Mouse (Mus musculus): ENCODE data around the gene Cfap157.
A peak's percentile ranks its signal among the peaks of the same experiment; 100 is the strongest.

Cfap157 gene

GRCm38 (mm10) chr2:32781710-32782109 is 2.5 kb downstream of the Cfap157 start:
- no peak for DNase-seq (ENCODE audit: low spot score)

- DNase-seq (ENCODE audit: low spot score): no peak
Measured at GRCm38 (mm10) chr2:32779714-32780113, 4.5 kb downstream of the Cfap157 start.

- DNase-seq (ENCODE audit: low spot score): peak; percentile 54
Measured at GRCm38 (mm10) chr2:32779131-32779530, 5.1 kb downstream of the Cfap157 start.

- DNase-seq (ENCODE audit: low spot score): no peak
Measured at GRCm38 (mm10) chr2:32778081-32778480, 6.1 kb downstream of the Cfap157 start.

GRCm38 (mm10) chr2:32776192-32776591 is 8.0 kb downstream of the Cfap157 start:
- DNase-seq (ENCODE audit: low spot score): peak; percentile 59

DNA sequence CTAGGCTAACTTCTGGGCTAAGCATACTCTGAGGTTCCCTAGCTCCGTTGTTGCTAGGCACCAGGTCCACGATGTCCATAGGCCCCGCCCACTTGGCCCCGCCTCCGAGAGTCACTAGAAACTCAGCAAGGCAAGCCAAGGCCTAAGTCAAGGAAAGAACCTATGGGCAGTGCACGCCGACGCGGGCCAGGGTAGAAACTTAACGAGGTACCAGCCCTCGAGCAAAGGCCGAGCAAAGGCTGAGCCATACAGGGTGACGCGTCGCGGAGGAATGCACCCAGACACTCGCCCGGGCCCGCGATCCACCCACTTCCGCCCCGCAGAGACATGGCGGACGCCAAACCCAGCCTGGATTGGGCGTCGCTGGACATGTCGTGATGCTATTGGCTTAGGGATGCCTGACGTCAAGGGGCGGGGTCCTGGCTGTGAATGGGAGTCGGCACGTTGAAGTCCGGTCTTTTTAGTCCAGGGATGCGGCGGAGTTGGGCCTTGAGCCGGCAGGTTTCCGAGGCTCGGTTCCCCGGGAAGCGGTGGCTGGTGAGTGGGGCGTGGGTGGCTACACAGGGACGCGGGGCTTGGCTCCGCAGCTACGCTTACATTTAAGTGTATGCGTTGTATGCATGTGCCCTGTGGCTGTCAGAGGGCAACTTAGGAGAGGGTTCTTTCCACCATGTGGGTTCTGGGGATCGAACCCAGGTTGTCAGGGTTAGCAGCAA is 8.7 kb downstream of the Cfap157 start, which contains the start of the genes Ttc16 and Ptrh1:
Ttc16 (minus strand) TSS at position 275 of the 716 bp plus-strand sequence.
Ptrh1 (plus strand) TSS at position 428 of the 716 bp plus-strand sequence.
- DNase-seq (ENCODE audit: low spot score): peak; percentile 99

DNA sequence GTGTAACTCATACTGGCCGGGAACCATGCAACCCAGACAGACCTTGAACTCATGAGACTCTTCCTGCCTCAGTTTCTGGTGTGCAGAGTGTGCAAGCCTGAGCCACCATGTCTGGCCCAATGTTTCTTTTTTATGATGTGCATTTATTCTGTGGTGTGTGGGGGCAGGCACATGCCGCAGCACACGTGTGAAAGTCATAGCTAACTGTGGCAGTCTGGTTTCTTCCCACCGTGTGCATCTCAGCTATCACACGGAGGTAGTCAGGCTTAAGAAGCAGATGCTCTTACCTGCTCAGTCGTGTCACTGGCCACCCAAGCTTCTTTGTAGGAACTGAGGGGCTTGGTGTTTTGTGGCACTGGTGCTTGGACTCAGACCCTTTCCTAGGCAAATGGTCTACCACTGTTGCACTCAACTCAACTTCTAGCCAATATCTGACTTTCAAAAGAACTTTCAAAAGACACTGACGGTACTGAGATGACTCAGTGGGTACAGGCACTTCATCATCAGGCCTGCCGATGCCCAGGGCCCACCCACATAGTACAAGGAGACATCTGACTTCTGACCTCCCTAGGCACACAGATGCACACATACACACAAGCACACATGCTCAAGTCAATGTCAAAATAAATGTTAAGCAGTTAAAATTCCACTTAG is 11.5 kb downstream of the Cfap157 start:
- DNase-seq (ENCODE audit: low spot score): no peak

DNA sequence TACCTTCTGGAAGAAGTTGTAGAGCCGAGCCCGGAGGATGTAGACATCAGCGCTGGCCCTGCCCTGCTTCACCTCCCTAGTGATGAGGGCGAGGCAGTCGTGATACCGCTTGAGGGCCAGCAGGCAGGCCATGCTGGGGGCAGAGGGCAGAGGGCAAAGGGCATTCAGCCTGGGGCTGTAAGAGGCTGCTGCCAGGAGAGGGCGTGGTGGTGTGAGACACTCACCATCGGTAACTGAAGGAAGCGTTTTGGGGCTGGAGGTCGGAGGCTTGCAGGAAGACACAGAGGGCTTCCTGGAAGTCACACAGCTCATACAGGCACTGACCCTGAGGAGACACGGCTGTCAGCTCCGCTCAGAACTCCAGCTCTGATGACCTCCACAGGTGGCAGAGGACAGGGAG is 12.3 kb downstream of the Cfap157 start:
- DNase-seq (ENCODE audit: low spot score): no peak

DNA sequence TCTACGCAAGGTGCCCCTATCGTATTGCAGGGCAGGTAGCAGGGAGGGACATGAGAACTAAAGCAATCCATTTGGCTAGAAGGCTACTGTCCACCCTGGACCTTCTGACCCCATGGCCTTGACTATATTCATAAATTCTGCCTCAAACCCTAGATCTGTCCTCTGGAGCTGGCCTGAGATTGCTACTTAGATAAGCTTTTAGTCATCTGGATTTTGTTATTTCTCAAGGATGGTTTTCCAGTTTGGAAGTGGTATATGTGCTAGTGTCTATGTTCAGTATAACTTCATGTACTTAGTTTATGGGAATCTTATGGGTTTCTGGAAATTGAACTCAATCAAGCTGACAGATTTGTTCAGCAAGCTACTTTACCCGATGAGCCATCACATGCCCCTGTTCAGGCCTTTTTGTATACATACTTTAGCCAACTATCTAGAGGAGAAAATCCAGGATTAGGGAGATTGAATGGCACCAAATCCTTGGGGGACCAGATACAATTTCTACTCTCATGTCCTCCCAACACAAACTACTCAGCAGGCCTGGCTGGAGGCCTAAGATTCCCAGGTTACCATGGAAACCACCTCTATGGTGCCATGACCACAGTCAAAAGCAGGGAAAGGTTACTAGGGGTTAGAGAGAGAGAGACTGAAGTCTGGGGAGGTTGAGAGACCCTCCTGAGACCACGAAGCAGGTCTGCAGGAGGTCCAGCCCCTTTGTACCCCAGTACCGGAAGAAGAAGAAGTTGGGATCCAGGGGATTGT is 14.7 kb downstream of the Cfap157 start:
- peak; percentile 45 for DNase-seq (ENCODE audit: low spot score)

DNA sequence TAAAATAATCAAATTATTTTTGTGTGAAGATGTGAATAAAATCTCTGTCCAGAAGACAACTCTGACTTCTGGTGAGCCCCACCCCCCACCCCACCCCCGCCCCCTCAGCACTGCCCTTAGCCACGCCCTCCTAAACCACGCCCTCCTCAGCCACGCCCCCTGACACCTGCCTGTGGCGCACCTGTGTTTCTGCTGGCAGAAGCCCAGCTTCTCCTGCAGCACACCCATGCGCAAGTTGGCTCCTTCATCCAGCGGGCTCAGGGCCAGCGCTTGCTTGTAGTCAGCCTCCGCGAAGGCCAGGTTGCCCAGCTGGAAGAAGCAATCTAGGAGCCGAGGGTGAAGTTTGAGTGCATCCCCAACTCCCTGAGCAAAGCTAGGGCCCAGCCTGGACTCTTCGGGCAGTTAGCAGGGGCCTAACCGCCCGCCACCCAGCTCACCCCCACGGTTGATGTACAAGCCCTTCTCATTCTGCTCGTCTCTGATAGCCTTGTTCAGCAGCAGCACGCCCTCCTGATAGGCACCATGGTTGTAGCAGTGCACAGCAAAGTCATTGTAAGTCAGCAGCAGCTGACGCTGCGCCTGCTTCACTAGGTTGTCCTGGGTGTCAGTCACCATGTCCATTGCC is 15.5 kb downstream of the Cfap157 start:
- DNase-seq (ENCODE audit: low spot score): no peak

DNA sequence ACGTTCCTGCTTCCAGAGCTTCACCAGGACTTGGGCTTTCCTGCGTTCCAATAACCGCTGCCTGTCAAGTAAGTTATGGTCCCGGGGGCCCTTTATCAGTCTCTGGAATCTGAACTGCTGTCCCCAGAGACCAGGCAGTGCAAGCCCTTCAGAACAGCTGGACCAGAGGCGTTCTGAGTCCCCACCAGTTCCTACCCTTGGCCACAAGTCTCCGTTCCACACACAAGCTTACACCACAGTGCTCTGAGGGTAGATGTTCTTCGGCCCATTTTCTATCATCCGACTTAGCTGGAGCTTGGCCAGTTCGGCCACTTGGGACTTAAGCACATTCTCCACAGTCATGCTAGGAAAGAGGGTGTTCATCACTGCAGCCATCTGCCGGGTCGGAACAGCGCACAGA is 17.0 kb downstream of the Cfap157 start:
- DNase-seq (ENCODE audit: low spot score): no peak

- no peak for DNase-seq (ENCODE audit: low spot score)
Measured at GRCm38 (mm10) chr2:32763353-32763752, 20.9 kb downstream of the Cfap157 start.

GRCm38 (mm10) chr2:32761859-32762258 is 22.4 kb downstream of the Cfap157 start:
- peak; percentile 51 for DNase-seq (ENCODE audit: low spot score)

DNA sequence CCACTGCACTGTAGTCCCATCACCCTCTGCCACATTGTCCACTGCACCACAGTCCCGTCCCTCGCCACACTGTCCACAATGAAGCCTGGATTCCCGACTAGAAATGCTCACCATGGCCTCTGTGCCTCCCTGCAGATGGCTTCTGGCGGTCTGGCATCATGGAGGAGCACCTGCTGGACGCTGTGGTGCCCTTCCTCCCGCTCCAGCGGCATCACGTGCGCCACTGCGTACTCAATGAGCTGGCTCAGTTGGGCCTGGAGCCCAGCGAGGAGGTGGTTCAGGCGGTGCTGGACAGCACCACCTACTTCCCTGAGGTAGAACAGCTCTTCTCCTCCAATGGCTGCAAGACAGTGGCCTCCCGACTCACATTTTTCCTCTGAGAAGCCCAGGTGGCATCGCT is 22.9 kb downstream of the Cfap157 start:
- no peak for DNase-seq (ENCODE audit: low spot score)

GRCm38 (mm10) chr2:32759001-32759400 is 25.2 kb downstream of the Cfap157 start:
- no peak for DNase-seq (ENCODE audit: low spot score)

GRCm38 (mm10) chr2:32758503-32758902 is 25.7 kb downstream of the Cfap157 start:
- DNase-seq (ENCODE audit: low spot score): no peak

- DNase-seq (ENCODE audit: low spot score): peak; percentile 99
Measured at GRCm38 (mm10) chr2:32757056-32757845, 27.0 kb downstream of the Cfap157 start, which contains the start of gene Tor2a. Tor2a (plus strand) TSS chr2:32757234.

DNA sequence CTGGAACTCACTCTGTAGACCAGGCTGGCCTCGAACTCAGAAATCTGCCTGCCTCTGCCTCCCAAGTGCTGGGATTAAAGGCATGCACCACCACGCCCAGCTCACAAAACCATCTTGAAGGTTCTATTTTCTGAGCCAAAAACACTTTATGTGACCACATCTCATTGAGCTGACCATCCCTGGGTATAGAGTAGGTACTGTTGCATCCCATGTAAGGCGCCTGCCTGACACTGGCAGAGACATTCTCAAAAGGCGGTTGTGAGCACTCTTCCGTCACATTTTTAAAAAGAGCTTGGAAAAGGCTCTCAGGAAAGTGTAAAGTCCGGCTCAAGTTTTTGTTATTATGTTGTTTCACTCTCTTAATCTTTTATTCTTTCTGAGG is 27.6 kb downstream of the Cfap157 start:
- no peak for DNase-seq (ENCODE audit: low spot score)

GRCm38 (mm10) chr2:32752181-32752580 is 32.0 kb downstream of the Cfap157 start:
- DNase-seq (ENCODE audit: low spot score): no peak

DNA sequence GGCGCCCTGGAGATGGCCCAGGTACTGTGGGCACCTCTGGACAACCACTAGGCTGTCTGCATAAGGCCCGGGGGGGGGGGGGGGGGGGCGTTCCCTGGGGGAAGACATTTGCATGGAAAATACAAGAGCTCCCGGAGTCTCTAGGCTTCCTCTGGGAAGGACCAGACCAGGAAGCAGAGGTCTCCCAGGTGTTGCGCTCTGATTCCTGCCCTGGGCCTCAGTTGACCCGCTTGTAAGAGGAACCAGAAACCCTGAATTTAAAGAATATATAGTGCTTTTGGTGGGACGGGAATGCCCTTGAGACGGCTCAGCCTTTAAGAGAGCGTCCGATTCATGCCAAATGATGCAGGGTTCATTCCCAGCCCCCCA is 32.6 kb downstream of the Cfap157 start:
- DNase-seq (ENCODE audit: low spot score): no peak

DNA sequence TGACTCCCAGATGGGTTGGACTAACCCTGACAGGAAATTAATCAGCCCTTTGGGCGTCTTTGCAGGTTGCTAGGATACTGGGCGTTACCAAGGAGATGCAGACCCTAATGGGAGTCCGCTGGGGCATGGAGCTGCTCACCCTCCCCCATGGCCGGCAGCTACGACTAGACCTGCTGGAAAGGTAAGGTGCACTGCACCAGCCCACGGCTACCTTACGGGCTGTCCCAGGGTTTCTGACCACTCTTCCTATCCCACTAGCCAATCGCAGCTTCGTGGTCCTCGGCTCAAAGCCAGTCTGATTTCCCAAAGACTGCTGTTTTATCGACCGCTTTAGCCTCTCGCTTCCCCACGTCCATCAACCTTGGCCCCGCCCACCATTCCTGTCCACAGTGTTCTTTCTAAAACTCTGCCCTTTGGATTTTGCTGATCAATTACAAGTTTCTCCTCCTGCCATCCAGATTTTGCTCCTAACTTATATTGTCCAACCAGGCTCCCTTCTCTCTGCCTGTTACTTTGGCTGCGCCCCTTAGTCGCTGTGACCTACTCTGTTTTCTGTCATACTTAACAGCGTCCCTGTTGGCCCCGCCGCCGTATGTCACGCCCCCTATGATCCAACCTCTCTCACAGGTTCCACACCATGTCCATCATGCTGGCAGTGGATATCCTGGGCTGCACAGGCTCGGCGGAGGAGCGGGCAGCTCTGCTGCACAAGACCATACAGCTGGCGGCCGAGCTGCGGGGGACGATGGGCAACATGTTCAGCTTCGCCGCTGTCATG is 33.2 kb downstream of the Cfap157 start:
- DNase-seq (ENCODE audit: low spot score): no peak
